Mouse (Mus musculus) layer of hippocampus, postnatal 14 days (tissue): ENCODE data around the gene Alg14. TPM values are rescaled to one million over a fixed set of nuclear protein-coding genes. Genes with fewer than 3 reads are reported as not detected.

Source experiments
- DNase-seq, 2 experiments: peaks; one replicate each; pipeline ENCODE4 v3.0.0; 2021 to 2022; ENCODE audit warnings: low spot score in 2 of 2, mixed read lengths in 1 of 2
- total RNA-seq, 2 experiments: library from RNA; stranded (reverse); gene quantifications; 2 replicates each; pipeline ENCODE4 v1.2.3; 2021

Alg14 gene
- total RNA-seq, 2 experiments from 2014 or later: 18.6 to 21.7 TPM

- no peak for DNase-seq
These were observed 67.7 kb downstream of the Alg14 start for GRCm38 (mm10) chr3:121359272-121359671.

- no peak for DNase-seq
These were observed 70.4 kb downstream of the Alg14 start for GRCm38 (mm10) chr3:121362002-121362401.

GRCm38 (mm10) chr3:121364388-121364787 lies 72.8 kb downstream of the Alg14 start:
- no peak for DNase-seq

- DNase-seq: no peak
These were observed 73.6 kb downstream of the Alg14 start for GRCm38 (mm10) chr3:121365131-121365530.

GRCm38 (mm10) chr3:121368616-121369015 lies 77.0 kb downstream of the Alg14 start:
- no peak for DNase-seq

- no peak for DNase-seq
These were observed 77.9 kb downstream of the Alg14 start for GRCm38 (mm10) chr3:121369517-121369916.

GRCm38 (mm10) chr3:121370301-121370700 lies 78.7 kb downstream of the Alg14 start:
- DNase-seq: no peak

GRCm38 (mm10) chr3:121370830-121371526 lies 79.4 kb downstream of the Alg14 start:
- no peak for DNase-seq

- DNase-seq: no peak
These were observed 80.1 kb downstream of the Alg14 start for GRCm38 (mm10) chr3:121371527-121372220.

GRCm38 (mm10) chr3:121373897-121374441 lies 82.4 kb downstream of the Alg14 start:
- no peak for DNase-seq

- DNase-seq: no peak
These were observed 84.1 kb downstream of the Alg14 start for GRCm38 (mm10) chr3:121375541-121376129.

GRCm38 (mm10) chr3:121378708-121379612 lies 87.4 kb downstream of the Alg14 start:
- no peak for DNase-seq

GRCm38 (mm10) chr3:121379699-121380098 lies 88.1 kb downstream of the Alg14 start:
- DNase-seq: no peak

GRCm38 (mm10) chr3:121387471-121388009 lies 96.0 kb downstream of the Alg14 start:
- no peak for DNase-seq

- no peak for DNase-seq
These were observed 97.8 kb downstream of the Alg14 start for GRCm38 (mm10) chr3:121389366-121389765.

- peak; percentile 14 to 16 for DNase-seq
These were observed 98.4 kb downstream of the Alg14 start for GRCm38 (mm10) chr3:121389860-121390530.

GRCm38 (mm10) chr3:121390724-121391123 lies 99.2 kb downstream of the Alg14 start:
- DNase-seq: no peak

GRCm38 (mm10) chr3:121395588-121396295 lies 104.2 kb downstream of the Alg14 start:
- no peak for DNase-seq

GRCm38 (mm10) chr3:121396561-121396960 lies 105.0 kb downstream of the Alg14 start:
- DNase-seq: no peak
